Mouse (Mus musculus) spleen, adult 2 months (tissue): ENCODE results near the gene Rhbdl3. TPM values are rescaled to one million over a fixed set of nuclear protein-coding genes. Genes with fewer than 3 reads are reported as not detected.

Experiments used
- DNase-seq, 2 experiments: peaks; one replicate each; pipeline versions ENCODE4 v3.0.0 to v3.0.0-alpha.2; 2012 to 2021; ENCODE audit warnings: low spot score in 2 of 2, low read depth in 1 of 2
- H3K27ac ChIP-seq: fragments of 200-500 bp; 2 replicates; pipeline ENCODE4 v1.5.1; 2012; ENCODE audit warnings: low read length, inconsistent platforms; ENCODE audit not compliant: insufficient read depth
- H3K27me3 ChIP-seq: fragments of 200-500 bp; 2 replicates; pipeline ENCODE4 v1.6.1; 2012; ENCODE audit warnings: mild to moderate bottlenecking, moderate library complexity, low read length, inconsistent platforms; ENCODE audit not compliant: control insufficient read depth, insufficient read depth
- H3K36me3 ChIP-seq: fragments of 200-500 bp; 2 replicates; pipeline ENCODE4 v1.6.1; 2012; ENCODE audit warnings: mild to moderate bottlenecking, low read length, inconsistent platforms; ENCODE audit not compliant: control insufficient read depth, insufficient read depth
- H3K4me1 ChIP-seq: fragments of 200-500 bp; 2 replicates; pipeline ENCODE4 v1.6.1; 2011; ENCODE audit warnings: inconsistent platforms; ENCODE audit not compliant: control insufficient read depth, insufficient read depth, insufficient read length
- H3K4me3 ChIP-seq: fragments of 200-500 bp; 2 replicates; pipeline ENCODE4 v1.5.1; 2011; ENCODE audit warnings: mild to moderate bottlenecking, inconsistent platforms; ENCODE audit not compliant: insufficient read depth, insufficient read length; ENCODE audit errors: extremely low read depth
- CTCF ChIP-seq: fragments of 200-500 bp; IDR thresholded peaks from 2 replicates; pipeline ENCODE4 v1.5.1; 2011; ENCODE audit warnings: mild to moderate bottlenecking, inconsistent platforms; ENCODE audit not compliant: insufficient read depth, insufficient read length, insufficient replicate concordance; ENCODE audit errors: extremely low read depth
- POLR2A ChIP-seq: fragments of 200-500 bp; IDR thresholded peaks from 2 replicates; pipeline ENCODE4 v1.6.1; 2011; ENCODE audit warnings: low read depth, low read length, inconsistent platforms
- WGBS: fragments of 180-500 bp; shearing (Covaris S2); methylation state at CpG from one replicate; pipeline ENCODE4 v1.1.7; 2018; 5-methylcytosine and 5-hydroxymethylcytosine counted together
- polyA plus RNA-seq: library from polyadenylated mRNA; depleted of rRNA; stranded (reverse); fragments of >200 nt; gene quantifications from 2 replicates; pipeline ENCODE4 v1.2.3, GENCODE M21; 2012; rRNA removed

The Rhbdl3 gene
- 2.2 and 2.9 TPM in 2 replicates for polyA plus RNA-seq

GRCm38 (mm10) chr11:80300551-80301315 lies at the start of gene Rhbdl3:
Gene Rhbdl3 (plus strand): TSS chr11:80300912.
- TF ChIP-seq POLR2A = no peak
- no peak for TF ChIP-seq CTCF
- Histone ChIP-seq H3K27me3 (peaks cover 15% of the 10 kb centered on the region), H3K27ac (no peak within 1 kb of the TSS; the same call in 1 of the 2 replicates), H3K4me3 (peak within 1 kb of the TSS; percentile 52), H3K36me3 (no peaks in the 10 kb centered on the region), H3K4me1 (peaks cover 11% of the 10 kb centered on the region)
- under 1% methylated on average over 76 of the region's 81 CpGs for WGBS
- DNase-seq = peak in 1 of 2 experiments; percentile 16

GRCm38 (mm10) chr11:80264137-80264536 lies 36.6 kb upstream of the Rhbdl3 start:
- TF ChIP-seq CTCF = no peak
- TF ChIP-seq POLR2A = no peak
- no peaks in the 10 kb centered on the region for H3K4me1 ChIP-seq
- peaks cover 16% of the 10 kb centered on the region for H3K36me3 ChIP-seq
- H3K4me3 ChIP-seq = no peak overlapping the region
- H3K27ac ChIP-seq = no peak overlapping the region
- no peaks in the 10 kb centered on the region for H3K27me3 ChIP-seq
- DNase-seq = no peak
- WGBS = 96% methylated on average over 8 of the region's 8 CpGs

GRCm38 (mm10) chr11:80271096-80271495 lies 29.6 kb upstream of the Rhbdl3 start:
- H3K27me3 ChIP-seq = no peaks in the 10 kb centered on the region
- WGBS = 85% methylated on average over 5 of the region's 5 CpGs
- DNase-seq = no peak
- TF ChIP-seq CTCF (no peak), POLR2A (no peak)
- no peak overlapping the region for H3K27ac ChIP-seq
- H3K4me1 ChIP-seq = no peaks in the 10 kb centered on the region
- H3K4me3 ChIP-seq = no peak overlapping the region
- H3K36me3 ChIP-seq = peaks cover 5% of the 10 kb centered on the region

- H3K4me3 ChIP-seq = no peak overlapping the region
- 46% methylated on average over 3 of the region's 3 CpGs for WGBS
- no peaks in the 10 kb centered on the region for H3K4me1 ChIP-seq
- no peaks in the 10 kb centered on the region for H3K36me3 ChIP-seq
- DNase-seq = no peak
- no peak overlapping the region for H3K27ac ChIP-seq
- no peak for TF ChIP-seq CTCF
- TF ChIP-seq POLR2A = no peak
- no peaks in the 10 kb centered on the region for H3K27me3 ChIP-seq
Observed at GRCm38 (mm10) chr11:80275011-80275410, 25.7 kb upstream of the Rhbdl3 start.

- WGBS = 75% methylated on average over 2 of the region's 2 CpGs
Observed at GRCm38 (mm10) chr11:80278054-80278453, 22.7 kb upstream of the Rhbdl3 start.

GRCm38 (mm10) chr11:80283786-80284185 lies 16.9 kb upstream of the Rhbdl3 start:
- H3K36me3 ChIP-seq = no peaks in the 10 kb centered on the region
- H3K4me3 ChIP-seq = no peak overlapping the region
- no peak overlapping the region for H3K27ac ChIP-seq
- no peak for DNase-seq
- TF ChIP-seq CTCF (no peak), POLR2A (no peak)
- 94% methylated on average over 3 of the region's 3 CpGs for WGBS
- H3K27me3 ChIP-seq = no peaks in the 10 kb centered on the region
- H3K4me1 ChIP-seq = no peaks in the 10 kb centered on the region

More at GRCm38 (mm10) chr11:80278054-80278453, 22.7 kb upstream of the Rhbdl3 start:
- TF ChIP-seq POLR2A = no peak
- no peak for TF ChIP-seq CTCF
- no peaks in the 10 kb centered on the region for H3K27me3 ChIP-seq
- no peaks in the 10 kb centered on the region for H3K36me3 ChIP-seq
- DNase-seq = no peak
- H3K27ac ChIP-seq = no peak overlapping the region
- H3K4me3 ChIP-seq = no peak overlapping the region
- H3K4me1 ChIP-seq = no peaks in the 10 kb centered on the region

GRCm38 (mm10) chr11:80284641-80285040 lies 16.1 kb upstream of the Rhbdl3 start:
- H3K27ac ChIP-seq = no peak overlapping the region
- no peak for DNase-seq
- WGBS = 47% methylated on average over 6 of the region's 6 CpGs
- H3K36me3 ChIP-seq = no peaks in the 10 kb centered on the region
- no peaks in the 10 kb centered on the region; the same call in 1 of the 2 replicates for H3K27me3 ChIP-seq
- H3K4me3 ChIP-seq = no peak overlapping the region
- no peaks in the 10 kb centered on the region for H3K4me1 ChIP-seq
- no peak for TF ChIP-seq CTCF
- TF ChIP-seq POLR2A = no peak
